Comparison of ENCODE assay signal across 15 mouse cellular contexts in genomic region chr6:31895835-31896234, GRCm38 (mm10).
DNase-seq lines count a peak whose midpoint lies in the region; TF ChIP-seq lines count a peak whose summit lies in the region.
"Had no signal": no experiment of that assay in that cellular context is flagged by ENCODE, and none has a peak within 500 bp of the region (broad histone marks: within the 10 kb centered on the region; RNA-seq: fewer than 3 reads in every experiment).

No protein-coding gene starts in this region.

- 69% methylated on average over 3 of the region's 3 CpGs for WGBS in embryonic facial prominence, embryonic 10.5 days

- H3K36me3 ChIP-seq in MEL (ENCODE audit: control insufficient read depth in 1 of 2, insufficient read depth in 2 of 2, low read length in 2 of 2) = no peaks in the 10 kb centered on the region
- H3K36me3 ChIP-seq in embryonic facial prominence, embryonic 10.5 days (replicated peaks) = no peaks in the 10 kb centered on the region
- H3K36me3 ChIP-seq: embryonic facial prominence, embryonic 12.5 days; limb, embryonic 13.5 days; liver, embryonic 15.5 days; neural tube, embryonic 12.5 days had no signal

- H3K79me2 ChIP-seq in MEL (ENCODE audit: control insufficient read depth, insufficient read depth, low read length, poor library complexity) = no peaks in the 10 kb centered on the region

- peak in 1 of 3 experiments; percentile 3; a peak in 2 of 6 replicates for TF ChIP-seq CTCF in MEL (IDR thresholded peaks at IDR 0.05 in 2 of 3, conservative IDR thresholded peaks at IDR 0.05 in 1 of 3; ENCODE audit: control insufficient read depth in 1 of 3, insufficient read depth in 1 of 3, low read depth in 2 of 3, low read length in 3 of 3, poor library complexity in 1 of 3, severe bottlenecking in 1 of 3)
- TF ChIP-seq CTCF in cortical plate, adult 2 months (IDR thresholded peaks at IDR 0.05; ENCODE audit: extremely low read depth, insufficient read depth, low read length) = peak; percentile 19; the same call in 1 of the 2 replicates

- no peaks in the 10 kb centered on the region for H3K4me1 ChIP-seq in MEL (ENCODE audit: control insufficient read depth in 1 of 2, insufficient read depth in 2 of 2, low read length in 2 of 2)
- no peaks in the 10 kb centered on the region for H3K4me1 ChIP-seq in cortical plate, adult 2 months (ENCODE audit: control insufficient read depth, insufficient read depth, low read length)
- no peaks in the 10 kb centered on the region for H3K4me1 ChIP-seq in embryonic facial prominence, embryonic 10.5 days
- H3K4me1 ChIP-seq: embryonic facial prominence, embryonic 12.5 days; limb, embryonic 13.5 days; liver, embryonic 15.5 days; neural tube, embryonic 12.5 days had no signal

- H3K9me3 ChIP-seq in MEL (replicated peaks; ENCODE audit: insufficient read depth, low read length) = no peaks in the 10 kb centered on the region
- no peaks in the 10 kb centered on the region for H3K9me3 ChIP-seq in embryonic facial prominence, embryonic 10.5 days
- H3K9me3 ChIP-seq: embryonic facial prominence, embryonic 12.5 days; limb, embryonic 13.5 days; liver, embryonic 15.5 days; neural tube, embryonic 12.5 days had no signal

- DNase-seq in adrenal gland, adult 2 months = peak; percentile 24
- DNase-seq in adrenal gland, adult 8-10 months = no peak
- peak; percentile 48 to 59 for DNase-seq in left cerebral cortex, adult 18-20 months (ENCODE audit: low spot score in 2 of 2)
- no peak for DNase-seq in left cerebral cortex, adult 8-10 months (ENCODE audit: low spot score in 2 of 2)
- DNase-seq in MEL (ENCODE audit: low read depth, low spot score) = peak; percentile 2
- no peak for DNase-seq in embryonic facial prominence, embryonic 10.5 days (ENCODE audit: low spot score)
- no peak for DNase-seq in spleen, postnatal 10 days (ENCODE audit: low spot score in 2 of 2)
- DNase-seq: cerebellum, postnatal 36 days; forebrain, postnatal 0 days; kidney, adult 2 months had no signal

- no peak overlapping the region for H3K27ac ChIP-seq in MEL (ENCODE audit: control insufficient read depth, low read depth, low read length)
- H3K27ac ChIP-seq in cortical plate, adult 2 months (ENCODE audit: insufficient read depth, low read length) = no peak overlapping the region
- H3K27ac ChIP-seq in embryonic facial prominence, embryonic 10.5 days (replicated peaks) = no peak overlapping the region
- H3K27ac ChIP-seq: embryonic facial prominence, embryonic 12.5 days; limb, embryonic 13.5 days; liver, embryonic 15.5 days; neural tube, embryonic 12.5 days had no signal

- TF ChIP-seq RAD21 in MEL (IDR thresholded peaks at IDR 0.05; ENCODE audit: low read depth, low read length) = no peak; the same call in 1 of the 2 replicates

- TF ChIP-seq EP300 in MEL (IDR thresholded peaks at IDR 0.05; ENCODE audit: low read depth in 1 of 2, low read length in 2 of 2) = no peak

- no peaks in the 10 kb centered on the region for H3K27me3 ChIP-seq in MEL (ENCODE audit: control insufficient read depth in 1 of 2, insufficient read depth in 2 of 2, low read length in 2 of 2)
- no peaks in the 10 kb centered on the region for H3K27me3 ChIP-seq in embryonic facial prominence, embryonic 10.5 days (replicated peaks; ENCODE audit: low read depth, poor library complexity, severe bottlenecking)
- H3K27me3 ChIP-seq: embryonic facial prominence, embryonic 12.5 days; limb, embryonic 13.5 days; liver, embryonic 15.5 days had no signal

- TF ChIP-seq POLR2A in MEL (IDR thresholded peaks at IDR 0.05; ENCODE audit: control insufficient read depth in 1 of 2, insufficient read depth in 1 of 2, low read depth in 1 of 2, low read length in 2 of 2, poor library complexity in 1 of 2) = no peak
- TF ChIP-seq POLR2A in cortical plate, adult 2 months (IDR thresholded peaks at IDR 0.05; ENCODE audit: extremely low read depth, insufficient read depth, low read length) = no peak

- H3K4me3 ChIP-seq in MEL (ENCODE audit: control insufficient read depth in 1 of 2, insufficient read depth in 1 of 2, low read depth in 2 of 2, low read length in 2 of 2) = no peak overlapping the region
- no peak overlapping the region for H3K4me3 ChIP-seq in cortical plate, adult 2 months (ENCODE audit: insufficient read depth, low read length)
- no peak overlapping the region for H3K4me3 ChIP-seq in embryonic facial prominence, embryonic 10.5 days
- H3K4me3 ChIP-seq: embryonic facial prominence, embryonic 12.5 days; limb, embryonic 13.5 days; liver, embryonic 15.5 days; neural tube, embryonic 12.5 days had no signal

- no peak overlapping the region for H3K9ac ChIP-seq in MEL (ENCODE audit: control insufficient read depth, low read depth, low read length, poor library complexity, severe bottlenecking)
- H3K9ac ChIP-seq: embryonic facial prominence, embryonic 12.5 days; forebrain, postnatal 0 days; limb, embryonic 13.5 days; liver, embryonic 15.5 days; neural tube, embryonic 12.5 days had no signal

TF ChIP-seq in MEL, 35 proteins besides CTCF, POLR2A, EP300 and RAD21:
- no peak for TF ChIP-seq BHLHE40 (IDR thresholded peaks at IDR 0.05; ENCODE audit: borderline replicate concordance, low read depth, low read length)
- no peak for TF ChIP-seq ELF1 (IDR thresholded peaks at IDR 0.05; ENCODE audit: low read depth, low read length)
- no peak for TF ChIP-seq NELFE (IDR thresholded peaks at IDR 0.05; ENCODE audit: low read depth, low read length)
- no peak for TF ChIP-seq MEF2A (IDR thresholded peaks at IDR 0.05; ENCODE audit: extremely low read depth, insufficient replicate concordance, low read depth, low read length, poor library complexity, severe bottlenecking)
- TF ChIP-seq CHD1 (IDR thresholded peaks at IDR 0.05; ENCODE audit: low read depth, low read length) = no peak
- no peak for TF ChIP-seq MAFK (IDR thresholded peaks at IDR 0.05; ENCODE audit: borderline replicate concordance, low read depth, low read length)

Comparison
In these comparisons a context has a peak if more than half of its experiments do, and no peak if none do; other contexts are left out.
1. DNase-seq: peak in adrenal gland, adult 2 months (single experiment), left cerebral cortex, adult 18-20 months (2 of 2) and MEL (single experiment); none in adrenal gland, adult 8-10 months (single experiment), left cerebral cortex, adult 8-10 months (0 of 2), embryonic facial prominence, embryonic 10.5 days (single experiment) and spleen, postnatal 10 days (0 of 2).